Mouse (Mus musculus) inflammation-experienced regulatory T-cells (primary cell): Measurements from ENCODE around the gene Vmn1r165. TPM values are rescaled to one million over a fixed set of nuclear protein-coding genes. Genes with fewer than 3 reads are reported as not detected.

Experiments used
- polyA plus RNA-seq, 2 experiments: library from polyadenylated mRNA; unstranded; fragments of 100-300 nt; shearing (Covaris generic); gene quantifications; one replicate each; pipeline ENCODE4 v1.2.1; 2017

Vmn1r165 gene
- under 1 TPM in 1 of 2 experiments, not detected in 1; 0.32 TPM for polyA plus RNA-seq

DNA sequence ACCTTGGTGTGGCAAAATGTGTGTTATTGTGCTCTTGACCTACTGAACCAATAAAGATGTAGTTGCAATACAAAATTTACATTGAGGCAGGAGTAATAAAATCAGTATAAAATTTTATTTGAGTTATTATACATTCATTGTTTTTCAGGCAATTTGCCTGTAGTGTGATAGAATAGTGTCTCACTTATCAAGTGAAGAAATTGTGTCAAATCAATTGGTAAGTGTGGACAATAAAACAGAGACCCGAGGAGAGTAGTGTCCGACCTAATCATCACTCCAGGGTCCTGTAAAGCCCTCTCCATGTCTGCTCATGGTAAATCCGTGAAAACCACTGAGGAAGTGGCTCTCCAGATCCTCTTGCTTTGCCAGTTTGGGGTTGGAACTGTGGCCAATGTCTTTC, at the start of gene Vmn1r165:
TSS of gene Vmn1r165 (plus strand) at position 301 of the 400 bp plus-strand sequence.

DNA sequence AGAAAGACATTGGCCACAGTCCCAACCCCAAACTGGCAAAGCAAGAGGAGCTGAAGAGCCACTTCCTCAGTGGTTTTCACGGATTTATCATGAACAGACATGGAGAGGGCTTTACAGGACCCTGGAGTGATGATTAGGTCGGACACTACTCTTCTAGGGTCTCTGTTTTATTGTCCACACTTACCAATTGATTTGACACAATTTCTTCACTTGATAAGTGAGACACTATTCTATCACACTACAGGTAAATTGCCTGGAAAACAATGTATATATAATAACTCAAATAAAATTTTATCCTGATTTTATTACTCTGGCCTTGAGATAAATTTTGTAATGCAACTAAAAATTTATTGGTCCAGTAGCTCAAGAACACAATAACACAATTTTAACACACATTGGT, 34.5 kb downstream of the Vmn1r165 start, which contains the start of gene Vmn1r166:
TSS of gene Vmn1r166 (minus strand) at position 101 of the 400 bp plus-strand sequence.

Other genes with a start within 250 kb of the Vmn1r165 start
- not detected for gene Gm4214, start 232.7 kb upstream of the Vmn1r165 start, polyA plus RNA-seq
- not detected for gene Gm4216, start 197.4 kb upstream of the Vmn1r165 start, polyA plus RNA-seq
- 1 to 10 TPM in 1 of 2 experiments, not detected in 1; 1.7 TPM for gene Vmn1r163, start 161.8 kb upstream of the Vmn1r165 start, polyA plus RNA-seq
- not detected for gene Gm8720, start 149.9 kb upstream of the Vmn1r165 start, polyA plus RNA-seq
- gene Gm10662, start 72.9 kb upstream of the Vmn1r165 start, polyA plus RNA-seq = 1 to 10 TPM in 1 of 2 experiments, under 1 TPM in 1; 0.11 to 1.3 TPM
- gene Vmn1r166, start 34.4 kb downstream of the Vmn1r165 start, polyA plus RNA-seq = under 1 TPM in 1 of 2 experiments, not detected in 1; 0.34 TPM
- gene Gm6902, start 61.6 kb downstream of the Vmn1r165 start, polyA plus RNA-seq = not detected
- under 1 TPM; 0.19 to 0.93 TPM for gene Nlrp4e, start 83.9 kb downstream of the Vmn1r165 start, polyA plus RNA-seq
- under 1 TPM; 0.05 to 0.61 TPM for gene Nlrp5, start 168.6 kb downstream of the Vmn1r165 start, polyA plus RNA-seq